Mouse (Mus musculus) limb, embryonic 11.5 days (tissue): ENCODE results near the gene Sqstm1. TPM values are rescaled to one million over a fixed set of nuclear protein-coding genes. Genes with fewer than 3 reads are reported as not detected.
A peak's percentile ranks its signal among the peaks of the same experiment; 100 is the strongest.
"Not testable (repeated sequence)": the region's sequence is repeated elsewhere in the genome, so short reads cannot be mapped to it uniquely, and the experiment has no call there.

ENCODE experiments used
- ATAC-seq: fragments of 200-750 bp; cut with Nextera tagmentation; 2 replicates; pipeline ENCODE4 v1.8.0; 2017; ENCODE audit warnings: low read depth; ENCODE audit not compliant: insufficient number of reproducible peaks, low FRiP score, low TSS enrichment
- DNase-seq: peaks from one replicate; pipeline ENCODE4 v3.0.0-alpha.2; 2015; ENCODE audit warnings: low spot score
- H3K27ac ChIP-seq: fragments of 300-500 bp; sonication (generic); replicated peaks from 2 replicates; pipeline ENCODE4 v1.5.1; 2014; ENCODE audit warnings: low read depth, mild to moderate bottlenecking, low read length
- H3K27me3 ChIP-seq: fragments of 300-500 bp; sonication (generic); 2 replicates; pipeline ENCODE4 v1.6.1; 2014; ENCODE audit warnings: mild to moderate bottlenecking, low read length, mixed read lengths; ENCODE audit not compliant: control insufficient read depth, insufficient read depth
- H3K36me3 ChIP-seq: fragments of 300-500 bp; sonication (generic); 2 replicates; pipeline ENCODE4 v1.6.1; 2014; ENCODE audit warnings: mild to moderate bottlenecking, low read length, moderate library complexity, mixed read lengths; ENCODE audit not compliant: control insufficient read depth, insufficient read depth
- H3K4me1 ChIP-seq: fragments of 300-500 bp; sonication (generic); 2 replicates; pipeline ENCODE4 v1.6.1; 2014; ENCODE audit warnings: low read length, mixed read lengths; ENCODE audit not compliant: control insufficient read depth, insufficient read depth
- H3K4me2 ChIP-seq: fragments of 300-500 bp; sonication (generic); 2 replicates; pipeline ENCODE4 v1.6.1; 2014; ENCODE audit warnings: low read depth, mild to moderate bottlenecking, moderate library complexity; ENCODE audit not compliant: severe bottlenecking
- H3K4me3 ChIP-seq: fragments of 300-500 bp; sonication (generic); 2 replicates; pipeline ENCODE4 v1.5.1; 2014; ENCODE audit warnings: low read depth, low read length
- H3K9ac ChIP-seq: fragments of 300-500 bp; sonication (generic); 2 replicates; pipeline ENCODE4 v1.6.1; 2014; ENCODE audit warnings: mild to moderate bottlenecking, low read length
- H3K9me3 ChIP-seq: fragments of 300-500 bp; sonication (generic); 2 replicates; pipeline ENCODE4 v1.6.1; 2016; ENCODE audit warnings: low read length; ENCODE audit not compliant: control insufficient read depth
- WGBS: fragments of 180-500 bp; shearing (Covaris S2); extraction: QIAGEN DNeasy Blood & Tissue Kit; methylation state at CpG from one replicate; pipeline ENCODE4 v1.1.7; 2014; 5-methylcytosine and 5-hydroxymethylcytosine counted together
- polyA plus RNA-seq: library from polyadenylated mRNA; unstranded; fragments of >200 nt; fragmentation: Nextera tagmentation; extraction: Ambion mirVana; gene quantifications from 2 replicates; pipeline ENCODE4 v1.2.1, GENCODE M21; 2014

The Sqstm1 gene
- polyA plus RNA-seq, 1 experiment from 2014 or later = 133 TPM

DNA sequence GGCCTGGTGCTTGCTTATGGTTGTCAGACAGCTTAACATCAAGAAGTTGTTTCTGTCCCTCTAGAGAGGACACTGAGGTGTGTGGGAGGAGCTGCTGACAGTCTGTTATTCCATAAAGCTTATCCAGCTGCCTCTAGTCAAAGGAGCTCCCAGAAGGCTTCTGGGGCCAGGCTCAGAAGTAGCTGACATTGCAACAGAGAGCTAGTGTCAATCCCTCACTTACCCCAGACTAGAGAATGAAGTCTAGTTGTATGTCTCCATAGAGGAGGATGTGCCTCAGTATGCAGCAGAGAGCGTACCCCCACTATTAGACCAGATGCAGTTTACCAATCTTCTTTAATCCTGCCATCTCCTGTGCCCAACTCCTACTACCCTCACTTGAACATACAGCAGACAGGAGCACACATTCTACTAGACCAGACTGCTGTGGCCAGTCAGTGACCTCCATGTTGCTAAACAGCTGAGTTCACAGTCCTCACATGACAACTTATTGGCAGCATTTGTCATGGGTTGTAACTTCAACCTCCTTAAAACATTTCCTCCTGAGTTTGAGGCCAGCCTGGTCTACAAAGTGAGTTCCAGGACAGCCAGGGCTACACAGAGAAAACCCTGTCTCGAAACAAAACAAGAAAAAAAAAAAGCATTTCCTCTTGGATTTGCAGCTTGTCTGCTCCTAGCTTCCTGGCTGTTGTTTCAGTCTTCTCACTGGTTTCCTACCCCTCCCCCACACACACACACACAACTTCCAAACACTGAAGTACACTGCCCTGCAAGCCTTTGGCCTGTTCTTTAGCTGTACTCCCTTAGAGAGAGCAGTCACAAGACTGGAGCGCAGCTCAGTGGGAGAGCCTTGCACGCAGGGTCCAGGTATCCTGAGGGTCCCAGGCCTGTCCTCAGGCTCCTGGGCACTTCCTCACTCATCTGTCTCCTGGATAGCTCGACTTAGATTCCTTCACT, 31.8 kb downstream of the Sqstm1 start:
- H3K4me1 ChIP-seq = no peaks in the 10 kb centered on the region; the same call in 1 of the 2 replicates
- no peaks in the 10 kb centered on the region for H3K9me3 ChIP-seq
- 84% methylated on average over 5 of the region's 5 CpGs for WGBS
- no peak overlapping the region for H3K9ac ChIP-seq
- H3K4me2 ChIP-seq = no peak overlapping the region
- ATAC-seq = no peak
- no peaks in the 10 kb centered on the region for H3K27me3 ChIP-seq
- no peak overlapping the region for H3K4me3 ChIP-seq
- peaks cover 6% of the 10 kb centered on the region; the same call in 1 of the 2 replicates for H3K36me3 ChIP-seq
- no peak overlapping the region for H3K27ac ChIP-seq
- DNase-seq = no peak

DNA sequence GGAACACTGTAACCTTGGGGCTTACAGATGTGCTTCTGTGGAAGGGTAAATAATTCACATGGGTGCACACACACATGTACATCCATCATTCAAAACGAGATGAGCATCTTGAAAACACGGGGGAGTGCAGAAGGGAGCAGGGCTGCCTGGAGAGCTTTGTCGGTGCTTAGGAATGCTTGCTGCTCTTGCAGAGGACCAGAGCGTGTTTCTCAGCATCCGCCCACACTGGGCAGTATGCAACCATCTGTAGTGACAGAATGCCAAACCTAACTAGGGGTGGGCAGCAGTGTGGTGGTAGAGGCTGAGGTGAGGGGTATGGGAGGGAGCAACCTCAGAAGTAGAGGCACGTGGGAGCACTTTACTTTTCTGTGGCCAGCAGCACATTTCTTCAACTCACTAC, 33.5 kb downstream of the Sqstm1 start:
- H3K27ac ChIP-seq = no peak overlapping the region
- 79% methylated on average over 6 of the region's 6 CpGs for WGBS
- DNase-seq (no peak), ATAC-seq (no peak)
- no peak overlapping the region for H3K4me3 ChIP-seq
- peaks cover 6% of the 10 kb centered on the region; the same call in 1 of the 2 replicates for H3K36me3 ChIP-seq
- no peak overlapping the region for H3K9ac ChIP-seq
- H3K4me1 ChIP-seq = no peaks in the 10 kb centered on the region; the same call in 1 of the 2 replicates
- H3K9me3 ChIP-seq = no peaks in the 10 kb centered on the region
- no peaks in the 10 kb centered on the region for H3K27me3 ChIP-seq
- no peak overlapping the region for H3K4me2 ChIP-seq

DNA sequence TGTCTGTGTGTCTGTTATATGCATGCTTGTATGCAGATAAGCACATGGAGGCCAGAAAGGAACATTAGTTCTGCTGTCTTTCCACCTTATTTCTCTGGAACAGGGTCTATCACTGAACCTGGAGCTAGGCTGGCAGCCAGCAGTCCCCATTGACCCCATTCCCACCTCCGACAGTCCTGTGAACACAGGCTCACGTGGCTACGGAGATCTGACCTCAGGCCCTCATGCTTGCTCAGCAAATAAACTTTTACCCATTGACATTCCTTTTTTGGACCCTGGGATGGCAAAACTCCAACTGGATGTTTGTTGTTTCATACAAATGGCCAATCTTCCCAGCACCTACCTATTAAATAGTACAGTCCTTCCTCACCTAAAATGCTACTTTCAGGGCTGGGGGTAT, 34.3 kb downstream of the Sqstm1 start:
- DNase-seq (no peak), ATAC-seq (no peak)
- no peak overlapping the region for H3K27ac ChIP-seq
- no peak overlapping the region for H3K9ac ChIP-seq
- no peak overlapping the region for H3K4me2 ChIP-seq
- peaks cover 6% of the 10 kb centered on the region; the same call in 1 of the 2 replicates for H3K36me3 ChIP-seq
- WGBS = 86% methylated on average over 3 of the region's 3 CpGs
- no peaks in the 10 kb centered on the region for H3K27me3 ChIP-seq
- no peaks in the 10 kb centered on the region for H3K9me3 ChIP-seq
- no peaks in the 10 kb centered on the region; the same call in 1 of the 2 replicates for H3K4me1 ChIP-seq
- H3K4me3 ChIP-seq = no peak overlapping the region

GRCm38 (mm10) chr11:50174730-50175187, 35.9 kb downstream of the Sqstm1 start:
- H3K9ac ChIP-seq = peak overlapping the region; percentile 56
- H3K4me3 ChIP-seq = peak overlapping the region; percentile 63
- H3K27me3 ChIP-seq = no peaks in the 10 kb centered on the region
- no peaks in the 10 kb centered on the region; the same call in 1 of the 2 replicates for H3K4me1 ChIP-seq
- DNase-seq = peak; percentile 100
- peak overlapping the region; percentile 56 for H3K4me2 ChIP-seq
- peaks cover 3% of the 10 kb centered on the region; the same call in 1 of the 2 replicates for H3K36me3 ChIP-seq
- no peaks in the 10 kb centered on the region for H3K9me3 ChIP-seq
- H3K27ac ChIP-seq = no peak overlapping the region
- ATAC-seq = peak; percentile 97
- under 1% methylated on average over 27 of the region's 27 CpGs for WGBS

- Histone ChIP-seq H3K4me2 (peak within 1 kb of the TSS; percentile 56), H3K9ac (peak within 1 kb of the TSS; percentile 58), H3K4me3 (peak within 1 kb of the TSS; percentile 63)
- not testable (repeated sequence) for H3K36me3 ChIP-seq, DNase-seq, H3K9me3 ChIP-seq, ATAC-seq, H3K4me1 ChIP-seq, H3K27me3 ChIP-seq, H3K27ac ChIP-seq
- 5% methylated on average over 19 of the region's 19 CpGs for whole genome bisulfite sequencing
These were observed 36.4 kb downstream of the Sqstm1 start, which contains the start of gene Mrnip for GRCm38 (mm10) chr11:50174111-50174729. TSS of gene Mrnip (plus strand) at chr11:50174444.

- no peaks in the 10 kb centered on the region for H3K27me3 ChIP-seq
- no peak overlapping the region for H3K4me2 ChIP-seq
- no peak for DNase-seq
- H3K27ac ChIP-seq = no peak overlapping the region
- no peaks in the 10 kb centered on the region for H3K4me1 ChIP-seq
- H3K4me3 ChIP-seq = no peak overlapping the region
- no peak for ATAC-seq
- H3K9ac ChIP-seq = no peak overlapping the region
- WGBS = 85% methylated on average over 5 of the region's 5 CpGs
- H3K9me3 ChIP-seq = no peaks in the 10 kb centered on the region
- H3K36me3 ChIP-seq = no peaks in the 10 kb centered on the region; the same call in 1 of the 2 replicates
These were observed 42.3 kb downstream of the Sqstm1 start for GRCm38 (mm10) chr11:50168352-50168751.

- Histone ChIP-seq H3K9ac (no peak overlapping the region), H3K4me3 (no peak overlapping the region), H3K4me2 (no peak overlapping the region), H3K27me3 (no peaks in the 10 kb centered on the region), H3K9me3 (no peaks in the 10 kb centered on the region), H3K27ac (no peak overlapping the region), H3K36me3 (peaks cover 7% of the 10 kb centered on the region), H3K4me1 (no peaks in the 10 kb centered on the region)
- ATAC-seq (no peak), DNase-seq (no peak)
- 94% methylated on average over 3 of the region's 3 CpGs for WGBS
These were observed 48.1 kb downstream of the Sqstm1 start for GRCm38 (mm10) chr11:50162338-50163050.
